Mouse (Mus musculus): ENCODE data around the gene Notum. TPM values are rescaled to one million over a fixed set of nuclear protein-coding genes. Genes with fewer than 3 reads are reported as not detected.
A peak's percentile ranks its signal among the peaks of the same experiment; 100 is the strongest.

Notum gene
- total RNA-seq, 2 experiments from 2014 or later, result 4.7 to 5.4 TPM

DNA sequence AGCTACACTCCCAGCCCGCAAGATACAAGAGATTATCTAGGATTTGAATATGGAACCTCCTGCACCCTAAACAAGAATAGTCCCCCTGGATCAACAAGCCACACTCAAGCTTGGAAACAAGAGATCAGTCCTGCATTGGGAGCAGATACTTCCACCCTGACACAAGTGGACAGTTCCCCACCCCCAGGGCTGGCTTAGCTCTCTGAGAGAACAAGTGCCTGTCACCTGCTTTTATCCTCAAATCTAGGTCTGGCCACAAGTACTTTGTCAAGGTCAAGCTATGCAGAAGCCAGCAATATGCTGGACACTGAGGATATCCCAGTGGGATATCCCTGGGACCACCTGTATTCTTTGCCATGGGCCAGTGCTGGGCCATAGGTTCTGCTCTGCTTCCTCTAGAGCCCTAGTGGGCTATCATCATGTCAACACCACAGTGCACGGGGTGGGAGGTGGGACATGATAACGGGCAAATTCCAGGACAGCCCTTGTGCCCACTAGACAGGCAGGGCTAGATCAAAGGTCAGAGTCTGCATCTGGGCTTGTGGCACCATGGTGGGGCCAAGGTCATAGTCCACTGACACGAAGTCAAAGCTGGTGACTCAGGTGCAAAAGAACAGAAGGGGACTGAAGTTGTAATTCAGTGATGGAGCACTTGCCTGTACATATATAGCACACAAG is 44.2 kb downstream of the Notum start:
- Histone ChIP-seq H3K27ac (peak overlapping the region; percentile 94), H3K4me3 (peak overlapping the region; percentile 78)
- no peak for DNase-seq (ENCODE audit: low spot score in 2 of 2)
- no peak for TF ChIP-seq CTCF (conservative IDR thresholded peaks at IDR 0.05)

DNA sequence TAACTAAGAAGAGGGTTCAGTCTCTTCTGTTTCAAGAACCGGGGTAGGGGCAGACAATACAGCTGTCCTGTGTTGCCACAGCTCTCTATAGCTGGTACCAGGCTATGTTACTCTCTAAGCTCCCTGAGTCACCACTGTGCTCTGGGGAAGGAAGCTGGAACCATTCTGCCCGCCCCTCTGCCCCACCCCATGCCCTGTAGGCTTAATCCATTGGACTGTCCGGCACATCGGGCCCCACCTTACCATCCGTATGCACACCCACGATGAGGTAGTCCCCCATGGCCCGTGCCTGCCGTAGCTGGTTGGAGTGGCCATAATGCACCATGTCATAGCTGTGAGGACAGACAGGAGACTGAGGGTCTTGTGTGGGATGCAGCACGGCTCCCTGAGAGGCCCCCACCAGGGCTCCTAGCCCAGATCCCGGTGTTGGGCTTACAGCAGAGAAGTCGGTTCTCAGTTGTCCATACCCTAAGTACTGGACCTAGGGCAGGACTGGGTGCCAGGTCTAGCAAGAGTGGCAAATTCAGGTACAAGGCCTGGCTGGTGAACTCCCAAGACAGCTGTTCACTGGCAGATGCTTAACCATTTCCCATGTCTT is 45.3 kb downstream of the Notum start:
- DNase-seq (ENCODE audit: low spot score in 2 of 2), result no peak
- H3K4me3 ChIP-seq, result no peak overlapping the region
- peak overlapping the region; percentile 61; the same call in 1 of the 2 replicates for H3K27ac ChIP-seq
- no peak for TF ChIP-seq CTCF (conservative IDR thresholded peaks at IDR 0.05)

DNA sequence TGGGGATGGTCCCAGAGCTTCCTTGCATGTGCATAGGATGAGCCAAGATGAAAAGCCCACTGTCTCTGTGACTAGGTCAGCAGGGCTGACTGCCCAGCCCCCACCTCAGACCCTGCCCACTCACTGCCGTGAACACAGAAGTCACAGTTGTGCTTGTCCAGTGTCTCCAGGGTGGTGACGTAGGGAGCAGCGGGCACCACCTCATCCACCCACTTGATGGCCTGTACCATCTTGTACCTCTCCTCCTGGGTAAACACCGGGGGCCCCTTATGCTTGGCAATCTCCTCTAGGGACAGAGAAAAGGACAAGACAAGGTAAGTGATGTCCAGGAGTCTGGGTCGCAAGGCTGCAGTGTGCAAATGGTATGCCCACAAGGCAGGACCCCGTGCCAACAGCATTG is 45.8 kb downstream of the Notum start:
- H3K27ac ChIP-seq, result 0 out of 2 replicates have a peak overlapping the region, but pooled peaks have one; percentile 61
- DNase-seq (ENCODE audit: low spot score in 2 of 2), result no peak
- no peak overlapping the region for H3K4me3 ChIP-seq
- TF ChIP-seq CTCF (conservative IDR thresholded peaks at IDR 0.05), result no peak

DNA sequence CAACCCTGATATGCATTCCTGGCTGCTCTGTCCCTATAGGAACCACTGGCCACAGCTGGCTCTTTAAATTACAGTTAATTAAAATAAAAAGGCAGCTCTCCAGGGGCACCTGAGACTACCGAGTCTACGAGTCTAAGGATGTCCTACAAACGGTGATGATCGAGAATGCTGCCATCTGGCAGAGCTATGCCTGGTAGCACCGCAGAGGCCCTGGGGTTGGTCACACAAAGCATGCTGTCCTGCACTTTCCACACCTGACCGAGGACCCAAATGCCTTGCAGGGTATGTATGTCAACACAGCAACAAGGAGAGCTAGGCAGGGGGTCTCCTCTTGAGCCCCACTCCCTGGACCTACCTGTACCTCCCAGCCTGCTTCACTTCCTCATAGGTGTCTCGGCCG is 47.0 kb downstream of the Notum start:
- DNase-seq (ENCODE audit: low spot score in 2 of 2), result no peak
- Histone ChIP-seq H3K27ac (no peak overlapping the region), H3K4me3 (no peak overlapping the region)
- no peak for TF ChIP-seq CTCF (conservative IDR thresholded peaks at IDR 0.05)

DNA sequence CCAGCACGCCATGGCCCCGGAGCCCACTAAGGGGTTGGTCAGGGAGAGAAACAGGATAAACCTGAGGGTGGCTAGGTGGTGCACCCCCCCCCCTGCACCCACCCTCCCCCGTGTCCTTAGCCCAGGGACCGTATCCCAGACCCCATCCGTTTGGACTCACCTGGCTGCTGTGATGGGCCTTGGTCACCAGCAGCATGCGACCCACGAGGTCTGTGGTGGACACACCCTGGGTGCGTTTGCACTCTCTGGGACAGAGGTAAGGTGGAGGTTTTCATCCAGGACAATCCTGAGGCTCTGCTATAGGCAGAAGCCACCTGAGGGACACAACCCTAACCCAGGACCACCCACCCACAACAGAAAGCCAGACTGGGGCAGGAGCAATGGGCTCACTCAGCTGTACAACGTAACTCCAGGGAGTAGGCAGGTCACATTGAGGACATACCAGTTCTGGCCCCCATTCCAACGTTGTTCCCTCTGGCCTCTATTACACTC is 47.4 kb downstream of the Notum start:
- TF ChIP-seq CTCF (conservative IDR thresholded peaks at IDR 0.05), result no peak
- Histone ChIP-seq H3K27ac (no peak overlapping the region), H3K4me3 (no peak overlapping the region)
- DNase-seq (ENCODE audit: low spot score in 2 of 2), result no peak

DNA sequence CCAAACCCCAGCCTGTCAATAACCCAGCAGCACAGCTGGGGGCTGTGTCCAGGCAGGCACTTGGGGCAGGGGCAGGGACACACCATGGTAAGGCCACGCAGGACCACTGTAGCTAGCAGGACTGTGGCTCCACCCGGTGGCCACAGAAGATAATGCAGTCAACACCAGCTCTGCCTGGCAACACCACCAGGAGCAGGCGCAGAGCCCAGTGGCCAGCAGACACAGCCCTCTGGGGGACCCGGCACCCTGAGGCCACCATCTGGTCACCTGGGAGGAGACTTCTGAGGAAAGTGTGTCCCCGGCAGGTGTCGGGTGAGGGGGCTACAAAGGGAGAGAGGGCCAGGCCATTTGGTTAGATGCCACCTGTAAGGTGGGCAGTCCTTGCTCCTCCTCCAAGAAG is 48.2 kb downstream of the Notum start:
- peak; percentile 58 to 76 for DNase-seq (ENCODE audit: low spot score in 2 of 2)
- TF ChIP-seq CTCF (conservative IDR thresholded peaks at IDR 0.05), result peak; percentile 90
- Histone ChIP-seq H3K27ac (no peak overlapping the region), H3K4me3 (no peak overlapping the region)

DNA sequence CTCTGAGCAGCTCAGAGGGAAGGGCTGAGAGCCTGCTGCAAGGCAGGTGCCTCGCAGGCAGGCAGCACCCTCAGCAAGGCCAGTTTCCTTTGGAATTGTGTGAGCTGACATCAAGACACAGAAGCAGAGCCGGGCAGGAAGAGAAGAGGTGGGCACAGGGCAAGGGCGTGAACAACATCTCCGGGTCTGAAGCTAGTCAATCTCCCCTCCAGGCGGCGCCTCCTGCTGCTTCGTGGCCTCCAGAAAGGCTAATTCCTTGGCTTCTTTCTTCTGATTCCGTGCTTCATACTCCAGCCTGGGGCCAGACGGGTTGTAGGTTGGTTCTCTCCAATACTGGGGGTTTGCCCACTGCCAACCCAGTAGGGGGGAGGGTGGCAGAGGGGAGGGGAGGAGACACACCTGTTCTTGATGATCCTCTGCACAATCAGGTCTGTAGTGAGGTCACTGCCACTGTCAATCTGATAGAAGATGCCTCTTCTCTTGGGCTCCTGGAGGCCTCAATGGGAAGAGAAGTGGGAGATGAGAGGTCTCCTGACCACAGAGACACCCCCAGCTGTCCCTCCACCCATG is 50.4 kb downstream of the Notum start:
- TF ChIP-seq CTCF (conservative IDR thresholded peaks at IDR 0.05), result no peak
- H3K4me3 ChIP-seq, result no peak overlapping the region
- no peak overlapping the region for H3K27ac ChIP-seq
- no peak for DNase-seq (ENCODE audit: low spot score in 2 of 2)

DNA sequence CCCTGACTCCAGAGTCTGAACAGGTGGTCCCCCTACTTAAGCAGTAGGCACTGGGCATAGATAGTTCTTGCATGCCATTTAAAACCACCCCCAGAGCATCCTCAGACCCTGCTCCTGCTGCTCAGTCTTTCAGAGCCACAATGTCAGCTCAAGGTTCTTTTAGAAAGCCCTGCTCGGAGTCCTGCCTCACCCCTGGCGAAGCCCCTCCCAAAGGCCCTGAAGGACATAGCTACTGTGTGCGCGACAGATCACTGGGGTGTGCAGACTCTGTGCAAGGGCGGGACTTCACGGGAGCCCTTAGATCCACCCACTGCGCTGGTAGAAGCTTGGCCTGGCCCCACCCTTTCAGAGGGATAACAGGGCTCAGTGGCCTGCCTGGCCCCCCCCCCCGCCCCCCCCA is 51.7 kb downstream of the Notum start:
- DNase-seq (ENCODE audit: low spot score in 2 of 2), result no peak
- TF ChIP-seq CTCF (conservative IDR thresholded peaks at IDR 0.05), result no peak
- H3K27ac ChIP-seq, result no peak overlapping the region
- no peak overlapping the region for H3K4me3 ChIP-seq

DNA sequence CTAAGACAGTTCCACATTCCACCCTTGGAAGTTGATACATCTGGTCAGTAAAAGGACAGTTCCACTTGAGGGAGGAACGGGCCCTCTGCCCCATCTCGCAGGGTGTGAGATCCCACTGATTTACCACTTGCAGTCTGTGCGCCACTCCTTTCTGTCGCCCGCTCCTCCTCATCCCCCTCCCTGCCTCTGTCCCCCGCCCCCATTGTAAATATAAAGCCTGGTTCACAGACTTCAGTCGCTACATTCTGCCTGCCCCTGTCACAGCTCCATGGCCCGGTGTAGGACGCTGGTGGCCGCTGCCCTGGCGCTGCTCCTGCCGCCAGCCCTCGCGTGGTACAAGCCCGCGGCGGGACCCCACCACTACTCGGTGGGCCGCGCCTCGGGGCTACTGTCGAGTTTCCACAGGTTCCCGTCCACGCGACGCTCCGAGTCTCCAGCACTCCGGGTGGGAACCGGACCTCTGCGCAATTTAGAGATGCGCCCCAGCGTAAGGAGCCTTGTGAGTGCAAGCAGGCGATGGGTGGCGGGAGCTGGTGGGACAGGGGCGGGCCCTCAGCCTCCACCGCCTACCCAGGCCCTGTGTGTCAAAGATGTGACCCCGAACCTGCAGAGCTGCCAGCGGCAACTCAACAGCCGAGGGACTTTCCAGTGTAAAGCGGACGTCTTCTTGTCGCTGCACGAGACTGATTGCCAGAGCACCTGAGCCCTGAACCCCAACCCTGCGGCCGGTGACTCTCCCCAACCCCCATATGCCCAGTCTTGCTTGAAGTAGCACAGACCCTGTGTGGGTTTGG is 52.5 kb downstream of the Notum start, which contains the start of gene Npb:
Gene Npb (plus strand): TSS at position 237 of the 794 bp plus-strand sequence.
- no peak within 1 kb of the TSS for H3K27ac ChIP-seq
- DNase-seq (ENCODE audit: low spot score in 2 of 2), result no peak
- H3K4me3 ChIP-seq, result no peak within 1 kb of the TSS; the same call in 1 of the 2 replicates
- TF ChIP-seq CTCF (conservative IDR thresholded peaks at IDR 0.05), result no peak

DNA sequence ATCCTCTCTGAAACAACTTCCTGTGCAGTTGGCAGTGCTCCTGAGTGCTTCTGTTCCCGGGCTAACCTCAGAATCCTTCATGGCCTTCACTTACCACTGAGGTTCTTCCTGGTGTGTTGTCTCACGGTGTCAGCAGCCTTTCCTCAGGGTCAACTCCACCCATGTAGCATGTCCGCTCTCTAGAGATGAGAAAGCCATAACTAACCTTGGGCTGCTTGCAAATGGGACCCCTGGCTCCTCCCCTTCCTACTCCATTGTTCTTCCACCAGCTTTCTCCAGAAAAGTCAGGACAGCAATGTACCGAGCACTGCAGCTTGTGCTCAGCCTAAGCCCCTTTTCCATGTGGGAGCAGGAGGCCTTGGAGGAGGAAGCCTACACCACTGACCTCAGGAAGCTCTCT is 54.2 kb downstream of the Notum start:
- H3K4me3 ChIP-seq, result no peak overlapping the region
- DNase-seq (ENCODE audit: low spot score in 2 of 2), result no peak
- H3K27ac ChIP-seq, result no peak overlapping the region
- no peak for TF ChIP-seq CTCF (conservative IDR thresholded peaks at IDR 0.05)

DNA sequence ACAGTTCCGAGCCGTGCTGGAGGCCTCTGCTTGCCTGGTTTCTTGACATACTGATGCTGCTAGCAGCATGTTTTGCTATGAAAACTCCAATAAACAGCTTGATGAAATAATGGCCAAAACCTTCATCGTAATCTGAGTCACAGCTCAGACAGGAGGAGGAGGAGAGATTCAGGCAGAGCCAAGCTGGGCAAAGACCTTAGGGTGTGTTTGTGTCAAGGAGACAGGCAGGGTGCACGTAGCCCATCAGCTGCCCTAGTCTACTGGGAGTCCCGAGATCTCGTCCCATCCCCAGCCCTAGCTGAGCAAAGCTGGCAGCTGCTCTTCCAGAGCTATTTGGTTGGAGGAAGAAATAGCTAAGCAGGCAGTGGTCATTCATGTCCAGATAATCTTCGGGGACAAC is 55.3 kb downstream of the Notum start:
- TF ChIP-seq CTCF (conservative IDR thresholded peaks at IDR 0.05), result no peak
- no peak overlapping the region for H3K4me3 ChIP-seq
- peak overlapping the region; percentile 10; the same call in 1 of the 2 replicates for H3K27ac ChIP-seq
- no peak for DNase-seq (ENCODE audit: low spot score in 2 of 2)

Small RNA genes lying within 50 kb of the gene (microRNA-seq; reads per million reads assigned to microRNA genes)
- 0.32 to 2.4 reads per million in 2 experiments for gene Mir6936

Other genes with a start within 250 kb of the Notum start
- gene Nploc4, start 223.5 kb downstream of the Notum start, total RNA-seq (2021), result 10 to 100 TPM; 64.1 to 70.1 TPM
- gene Tspan10, start 218.5 kb downstream of the Notum start, total RNA-seq (2021), result under 1 TPM in 1 of 2 experiments, not detected in 1; 0.20 TPM
- gene Pde6g, start 207.7 kb downstream of the Notum start, total RNA-seq (2021), result under 1 TPM in 1 of 2 experiments, not detected in 1; 0.44 TPM
- 10 to 100 TPM; 17.7 to 19.0 TPM for gene Oxld1, start 203.1 kb downstream of the Notum start, total RNA-seq (2021)
- gene Ccdc137, start 203.1 kb downstream of the Notum start, total RNA-seq (2021), result 10 to 100 TPM; 20.0 to 32.3 TPM
- gene Arl16, start 193.6 kb downstream of the Notum start, total RNA-seq (2021), result 10 to 100 TPM; 52.0 to 54.8 TPM
- gene Mrpl12, start 176.6 kb downstream of the Notum start, total RNA-seq (2021), result 10 to 100 TPM; 63.2 to 68.1 TPM
- 10 to 100 TPM; 19.8 to 22.3 TPM for gene Slc25a10, start 169.3 kb downstream of the Notum start, total RNA-seq (2021)
- not detected for gene Gcgr, start 130.5 kb downstream of the Notum start, total RNA-seq (2021)
- 10 to 100 TPM; 65.2 to 67.6 TPM for gene Mcrip1, start 111.4 kb downstream of the Notum start, total RNA-seq (2021)
- gene Ppp1r27, start 110.0 kb downstream of the Notum start, total RNA-seq (2021), result not detected
- 100 to 1,000 TPM; 106 to 118 TPM for gene P4hb, start 87.9 kb downstream of the Notum start, total RNA-seq (2021)
- gene Arhgdia, start 79.6 kb downstream of the Notum start, total RNA-seq (2021), result 100 to 1,000 TPM; 270 to 277 TPM
- gene Alyref, start 62.8 kb downstream of the Notum start, total RNA-seq (2021), result 10 to 100 TPM; 58.0 to 66.8 TPM
- 10 to 100 TPM; 87.1 to 89.6 TPM for gene Anapc11, start 62.8 kb downstream of the Notum start, total RNA-seq (2021)
- gene Npb, start 52.7 kb downstream of the Notum start, total RNA-seq (2021), result 1 to 10 TPM; 1.3 to 1.7 TPM
- gene Pcyt2, start 43.2 kb downstream of the Notum start, total RNA-seq (2021), result 100 to 1,000 TPM; 128 to 142 TPM
- gene Sirt7, start 35.9 kb downstream of the Notum start, total RNA-seq (2021), result 10 to 100 TPM; 42.9 to 46.4 TPM
- 10 to 100 TPM; 71.6 to 80.3 TPM for gene Mafg, start 27.6 kb downstream of the Notum start, total RNA-seq (2021)
- gene Pycr1, start 17.4 kb downstream of the Notum start, total RNA-seq (2021), result 1 to 10 TPM; 1.3 to 1.8 TPM
- gene Myadml2, start 13.0 kb downstream of the Notum start, total RNA-seq (2021), result 1 to 10 TPM; 3.9 to 8.7 TPM
- 10 to 100 TPM; 50.7 to 53.2 TPM for gene Aspscr1, start 11.8 kb upstream of the Notum start, total RNA-seq (2021)
- 10 to 100 TPM; 13.1 to 16.9 TPM for gene Cenpx, start 52.6 kb upstream of the Notum start, total RNA-seq (2021)
- gene Lrrc45, start 52.8 kb upstream of the Notum start, total RNA-seq (2021), result 10 to 100 TPM; 60.0 to 70.4 TPM
- 10 to 100 TPM; 36.4 to 38.2 TPM for gene Rac3, start 60.3 kb upstream of the Notum start, total RNA-seq (2021)
- 10 to 100 TPM in 1 of 2 experiments, 1 to 10 TPM in 1; 9.9 to 11.3 TPM for gene Dcxr, start 66.1 kb upstream of the Notum start, total RNA-seq (2021)
- 1 to 10 TPM; 1.3 to 4.9 TPM for gene Cbr2, start 70.9 kb upstream of the Notum start, total RNA-seq (2021)
- 10 to 100 TPM; 20.8 to 24.1 TPM for gene Hmga1b, start 101.6 kb upstream of the Notum start, total RNA-seq (2021)
- gene Rfng, start 123.0 kb upstream of the Notum start, total RNA-seq (2021), result 10 to 100 TPM; 67.7 to 69.7 TPM
- gene Gps1, start 123.1 kb upstream of the Notum start, total RNA-seq (2021), result 100 to 1,000 TPM; 150 to 153 TPM
- 10 to 100 TPM; 45.6 to 46.2 TPM for gene Dus1l, start 135.2 kb upstream of the Notum start, total RNA-seq (2021)
- gene Fasn, start 163.4 kb upstream of the Notum start, total RNA-seq (2021), result 100 to 1,000 TPM; 184 to 185 TPM